Mouse (Mus musculus) small intestine, adult 10 weeks (tissue): ENCODE measurements around the gene Cep68. TPM values are rescaled to one million over a fixed set of nuclear protein-coding genes. Genes with fewer than 3 reads are reported as not detected.

ENCODE experiments used
- polyA plus RNA-seq: library from polyadenylated mRNA; stranded (reverse); fragments of 350-450 nt; fragmentation: Illumina TruSeq; extraction: RNeasy Lipid Tissue Mini Kit (QIAGEN cat#74804); gene quantifications from one replicate; pipeline ENCODE4 v1.2.3, GENCODE M21; 2014; ENCODE audit warnings: low replicate concordance

Gene Cep68
- 8.1 TPM for polyA plus RNA-seq

DNA sequence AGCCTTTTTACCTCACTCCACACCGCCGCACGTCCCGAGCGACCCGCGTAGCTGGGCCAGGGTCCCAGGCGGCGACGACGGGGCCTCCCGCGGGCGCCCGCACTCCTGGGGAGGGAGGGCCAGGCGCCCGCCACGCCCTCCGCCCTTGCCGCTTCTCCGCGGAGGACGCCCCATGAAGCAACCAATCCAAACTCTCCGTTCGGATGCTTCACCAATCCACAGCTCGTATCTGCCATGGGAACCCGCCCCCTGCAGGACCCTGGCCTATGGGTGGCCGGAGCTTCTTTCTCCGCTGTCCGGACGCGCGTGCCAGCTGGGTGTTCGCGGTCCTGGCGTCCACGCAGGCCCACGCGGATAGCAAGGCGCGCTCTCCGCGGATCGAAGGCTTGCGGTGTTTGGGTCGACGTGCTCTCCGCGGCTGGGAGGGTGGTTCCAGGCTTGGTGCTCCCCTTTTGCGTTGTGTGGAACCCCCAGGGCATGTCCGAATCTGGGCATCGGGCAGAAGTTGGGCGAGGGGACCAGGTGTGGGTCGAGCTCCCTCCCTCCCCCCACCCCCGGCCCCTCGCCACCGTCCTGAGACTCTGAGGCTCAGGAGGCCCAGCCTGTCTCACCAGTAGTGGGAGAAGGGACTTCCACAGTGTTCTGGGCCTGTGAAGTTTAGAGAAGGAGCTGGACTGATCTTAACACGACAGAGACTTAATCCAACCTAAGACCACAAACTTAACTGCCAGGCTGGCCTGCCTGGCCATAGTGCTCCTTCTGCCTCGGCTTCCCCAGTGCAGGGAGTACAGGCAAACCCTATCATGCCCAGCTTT is at the start of gene Cep68:
TSS of gene Cep68 (minus strand) at position 134 of the 815 bp plus-strand sequence.

DNA sequence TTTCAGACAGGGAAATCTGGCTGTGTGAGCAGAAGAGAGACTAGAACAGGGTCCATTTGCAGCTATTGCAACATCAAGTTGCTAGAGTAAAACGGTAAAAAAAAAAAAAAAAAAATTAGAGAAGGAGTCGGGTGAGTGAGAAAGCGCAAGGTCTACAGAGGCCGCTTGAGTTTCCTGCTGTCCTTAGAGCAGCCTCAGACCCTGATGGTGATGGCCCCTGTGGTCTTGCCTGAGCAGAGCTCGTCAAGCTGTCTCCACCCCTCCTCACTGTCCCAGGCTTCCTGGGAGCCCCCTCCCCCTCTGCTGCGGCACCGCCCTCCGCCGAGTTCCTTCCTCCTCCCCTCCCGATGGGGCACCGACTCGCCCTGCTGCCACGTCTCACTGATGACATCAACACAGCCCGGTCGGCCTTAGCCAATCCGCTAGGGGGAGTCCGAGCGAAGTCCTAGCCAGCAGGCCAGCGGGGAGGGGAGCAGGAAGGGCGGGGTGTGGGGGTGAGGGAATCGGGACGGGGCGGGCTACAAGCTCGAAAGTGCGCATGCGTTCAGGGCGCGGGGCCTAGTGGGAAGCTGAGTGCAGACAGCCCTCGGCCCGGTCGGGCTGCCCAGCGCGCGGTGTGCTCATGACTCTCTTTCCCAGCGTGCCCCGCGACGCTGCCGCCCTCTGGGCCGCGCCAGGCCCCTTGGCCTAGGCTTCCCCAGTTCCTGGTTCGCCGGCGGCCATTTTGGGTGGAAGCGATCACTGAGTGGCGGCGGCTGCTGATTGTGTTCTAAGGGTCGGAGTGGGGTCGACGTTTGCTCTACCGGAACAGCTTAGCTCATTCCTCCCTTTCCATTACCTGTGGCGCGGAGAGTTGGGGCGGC is 48.3 kb downstream of the Cep68 start, which contains the start of gene Rab1a:
TSS of gene Rab1a (plus strand) at position 720 of the 863 bp plus-strand sequence.

Other genes with a start within 250 kb of the Cep68 start
- 342 TPM for gene Actr2, start 136.5 kb downstream of the Cep68 start, polyA plus RNA-seq
- 1,261 TPM for gene Rab1a, start 48.0 kb downstream of the Cep68 start, polyA plus RNA-seq
- gene Slc1a4, start 83.3 kb upstream of the Cep68 start, polyA plus RNA-seq, result 1.2 TPM